Mouse (Mus musculus): ENCODE data around the gene Ppm1d.
A peak's percentile ranks its signal among the peaks of the same experiment; 100 is the strongest.

Ppm1d gene

DNA sequence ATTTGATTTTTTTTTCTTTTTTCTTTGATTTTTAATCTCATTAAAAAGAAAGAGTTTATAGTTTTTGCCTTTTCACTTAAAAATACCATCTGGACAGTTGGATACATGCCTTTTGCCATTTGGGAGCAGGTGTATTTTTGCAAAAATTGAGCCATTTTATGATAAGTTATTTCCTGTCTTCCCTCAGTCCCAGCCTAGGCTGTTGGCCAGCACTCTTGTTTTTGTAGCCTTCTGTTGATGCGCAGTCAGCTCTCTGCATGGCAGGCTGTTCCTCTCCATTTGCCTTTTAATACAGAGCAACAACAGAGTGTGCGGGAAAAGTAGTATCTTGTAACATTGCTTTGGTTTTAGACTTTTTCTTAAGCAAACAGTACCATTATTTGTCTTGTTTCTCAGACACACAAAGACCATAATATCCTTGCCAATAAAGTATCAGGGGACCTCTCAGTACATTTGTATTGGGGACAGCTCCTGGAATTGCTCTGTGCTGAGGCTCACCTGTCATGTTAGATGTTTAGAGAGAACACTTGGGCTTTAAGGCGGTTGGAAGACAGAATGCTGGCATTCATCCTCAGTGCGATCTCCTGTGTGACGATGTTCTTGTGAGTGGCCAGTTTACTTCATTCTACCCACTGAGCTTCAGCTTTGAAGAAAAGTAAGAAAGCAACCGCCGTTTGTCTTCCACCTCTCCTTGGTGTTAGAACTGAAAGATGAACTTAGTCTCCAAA, 18.3 kb downstream of the Ppm1d start:
- DNase-seq = peak; percentile 87

- peak; percentile 52 for DNase-seq
These were observed 23.7 kb downstream of the Ppm1d start for GRCm38 (mm10) chr11:85334778-85335177.

DNA sequence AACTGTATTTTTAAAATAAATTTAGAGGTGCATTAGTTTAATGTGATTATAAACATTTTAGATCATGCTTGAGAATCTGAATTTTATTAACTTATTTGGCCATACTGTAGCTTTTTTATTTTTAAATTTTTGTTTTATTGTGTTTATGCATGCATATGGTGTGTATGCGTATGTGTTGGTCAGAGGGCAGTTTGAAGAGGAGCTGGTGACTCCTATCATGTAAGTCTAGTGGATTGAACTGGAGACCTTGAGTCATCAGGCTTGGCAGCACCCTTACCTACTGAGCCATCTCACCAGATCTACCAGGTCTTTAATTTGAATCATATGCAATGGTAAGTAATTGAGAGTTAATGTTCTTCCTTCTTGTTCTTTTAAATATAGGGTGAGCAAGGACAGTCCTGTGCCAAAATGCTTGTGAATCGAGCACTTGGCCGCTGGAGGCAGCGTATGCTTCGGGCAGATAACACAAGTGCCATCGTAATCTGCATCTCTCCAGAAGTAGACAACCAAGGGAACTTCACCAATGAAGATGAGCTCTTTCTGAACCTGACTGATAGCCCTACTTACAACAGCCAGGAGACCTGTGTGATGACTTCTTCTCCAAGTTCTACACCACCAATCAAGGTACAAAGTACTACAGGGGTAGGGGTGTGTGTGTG, 28.3 kb downstream of the Ppm1d start:
- DNase-seq = no peak

- DNase-seq = no peak
These were observed 29.1 kb downstream of the Ppm1d start for GRCm38 (mm10) chr11:85340070-85340616.

- DNase-seq = peak; percentile 98
These were observed 41.7 kb downstream of the Ppm1d start, which contains the start of gene Bcas3 for GRCm38 (mm10) chr11:85352539-85353380. Gene Bcas3, plus strand, starts transcription at chr11:85353167.

DNA sequence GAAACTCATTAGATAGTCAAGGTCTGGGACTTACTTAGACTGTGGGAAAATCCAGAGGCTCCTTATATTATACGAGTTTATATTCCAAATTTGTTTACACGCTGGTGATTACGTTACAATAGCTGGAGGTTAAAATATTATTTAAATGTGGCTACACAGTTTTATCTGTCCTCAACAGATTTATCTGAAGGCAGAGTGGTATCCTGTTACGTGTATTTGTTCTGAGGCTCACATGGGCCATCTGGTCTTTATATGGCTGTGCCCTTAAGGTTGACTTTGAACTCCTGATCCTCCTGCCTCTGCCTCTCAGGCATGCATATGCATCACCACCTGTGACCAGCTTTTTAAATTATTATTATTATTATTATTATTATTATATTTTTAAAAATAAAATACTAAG, 42.8 kb downstream of the Ppm1d start:
- DNase-seq = no peak

- no peak for DNase-seq
These were observed 48.6 kb downstream of the Ppm1d start for GRCm38 (mm10) chr11:85359641-85360040.

DNA sequence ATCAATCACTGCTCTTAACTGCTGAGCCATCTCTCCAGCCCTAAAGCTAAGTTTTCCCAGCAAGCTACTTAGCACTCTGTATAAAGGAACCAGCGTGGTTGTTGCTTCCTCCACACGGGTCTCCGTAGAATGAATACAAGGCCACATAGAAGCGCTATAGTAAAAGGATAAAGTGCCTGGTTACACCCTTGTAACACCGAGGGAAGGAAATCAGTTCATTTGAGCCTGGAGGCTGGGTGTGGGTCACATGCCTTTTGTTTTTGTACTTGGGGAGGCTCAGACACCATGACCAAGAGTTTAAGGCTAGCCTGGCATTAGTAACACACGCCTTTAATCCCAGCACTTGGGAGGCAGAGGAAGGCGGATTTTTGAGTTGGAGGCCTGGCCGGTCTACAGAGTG, 50.6 kb downstream of the Ppm1d start:
- DNase-seq = no peak

DNA sequence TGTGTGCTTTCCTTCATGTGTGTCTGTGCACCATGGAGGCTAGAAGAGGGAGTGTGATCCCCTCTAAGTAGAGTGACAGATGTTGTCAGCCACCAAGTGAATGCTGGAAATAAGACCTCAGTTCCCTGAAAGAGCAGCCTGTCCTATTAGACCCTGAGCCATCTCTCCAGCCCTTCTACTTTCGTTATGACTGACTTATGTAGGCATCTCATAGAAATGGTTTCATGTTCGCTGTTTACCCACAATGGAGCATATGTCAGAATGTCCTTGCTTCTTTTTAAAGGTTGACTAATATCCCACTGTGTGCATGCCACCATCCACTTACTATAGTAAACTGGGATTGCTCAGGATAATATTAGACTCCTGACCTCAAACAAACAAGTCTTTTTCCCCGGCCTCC, 55.1 kb downstream of the Ppm1d start:
- DNase-seq = no peak

- no peak for DNase-seq
These were observed 56.8 kb downstream of the Ppm1d start for GRCm38 (mm10) chr11:85367823-85368222.

GRCm38 (mm10) chr11:85379091-85379490, 68.0 kb downstream of the Ppm1d start:
- no peak for DNase-seq

- DNase-seq = no peak
These were observed 69.0 kb downstream of the Ppm1d start for GRCm38 (mm10) chr11:85380046-85380445.

DNA sequence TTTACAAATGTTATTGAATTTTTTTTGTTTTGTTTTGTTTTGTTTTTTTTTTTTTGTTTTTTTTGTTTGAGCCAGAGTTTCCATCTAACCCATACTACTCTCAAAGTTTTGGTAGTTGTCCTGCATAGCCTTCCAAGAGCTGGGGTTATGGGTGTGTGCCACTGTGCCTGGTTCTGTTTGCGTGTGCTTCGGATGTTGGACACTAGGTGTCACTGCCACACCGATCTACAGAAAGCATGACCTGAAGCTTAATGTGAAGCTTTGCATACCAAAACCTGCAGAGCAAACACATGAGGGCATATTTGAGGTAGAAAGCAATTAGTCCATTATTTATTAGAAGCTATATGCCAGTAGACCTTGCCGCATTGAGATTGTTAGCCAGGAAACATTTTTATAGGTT, 71.0 kb downstream of the Ppm1d start:
- DNase-seq = peak; percentile 64

GRCm38 (mm10) chr11:85383975-85384821, 73.2 kb downstream of the Ppm1d start:
- no peak for DNase-seq

DNA sequence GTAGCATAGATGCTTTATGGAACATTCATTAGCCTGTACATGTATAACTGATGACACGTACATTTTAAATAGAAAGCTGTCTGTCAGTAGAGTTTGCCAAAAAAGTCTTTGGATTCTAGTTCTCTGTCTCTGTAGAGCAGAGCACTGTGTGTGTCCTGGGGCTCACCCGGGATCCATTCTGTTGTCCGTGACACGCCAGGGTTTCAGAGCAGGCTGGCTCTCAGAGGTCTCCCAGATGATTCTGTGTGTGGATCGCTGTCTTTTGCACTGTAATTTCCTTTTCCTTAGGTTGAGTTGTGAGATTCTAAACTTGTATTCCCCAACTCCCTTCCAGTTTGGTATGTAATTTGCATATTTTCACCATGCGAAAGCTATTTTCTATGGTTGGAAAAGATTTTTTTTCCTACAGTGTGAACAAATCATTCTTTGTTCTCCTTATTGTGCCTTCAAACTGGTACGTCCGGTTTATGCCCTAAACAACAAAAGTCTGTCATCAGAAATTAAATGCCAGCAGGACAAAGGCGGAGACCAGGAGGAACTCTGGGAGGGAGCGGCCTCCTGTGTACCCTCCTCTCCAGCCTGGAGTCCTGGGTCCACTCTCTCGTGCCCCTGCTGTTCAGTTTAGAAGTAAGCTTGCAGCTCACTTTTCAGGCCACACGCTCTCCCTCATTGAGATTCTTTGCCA, 81.3 kb downstream of the Ppm1d start:
- no peak for DNase-seq

GRCm38 (mm10) chr11:85392864-85393220, 81.8 kb downstream of the Ppm1d start:
- no peak for DNase-seq

DNA sequence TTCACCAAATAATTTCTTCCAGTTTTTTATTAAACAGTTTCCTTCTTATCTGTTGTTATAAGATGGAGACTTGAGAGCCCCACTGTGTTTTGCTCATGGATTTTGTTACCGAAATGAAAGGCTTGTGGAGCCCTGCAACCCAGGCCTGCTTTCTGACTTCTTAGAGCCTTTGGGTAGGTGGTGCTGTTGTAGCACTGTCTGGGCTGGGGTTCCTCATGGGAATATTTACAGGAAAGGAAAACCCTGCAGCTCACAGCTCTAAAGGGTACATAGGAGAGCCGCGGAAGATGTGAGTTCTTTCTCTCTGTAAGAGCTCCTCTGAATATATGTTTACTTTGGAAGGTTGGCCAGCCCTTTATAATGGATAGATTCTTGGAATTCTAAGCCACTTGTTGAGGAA, 82.9 kb downstream of the Ppm1d start:
- no peak for DNase-seq

DNA sequence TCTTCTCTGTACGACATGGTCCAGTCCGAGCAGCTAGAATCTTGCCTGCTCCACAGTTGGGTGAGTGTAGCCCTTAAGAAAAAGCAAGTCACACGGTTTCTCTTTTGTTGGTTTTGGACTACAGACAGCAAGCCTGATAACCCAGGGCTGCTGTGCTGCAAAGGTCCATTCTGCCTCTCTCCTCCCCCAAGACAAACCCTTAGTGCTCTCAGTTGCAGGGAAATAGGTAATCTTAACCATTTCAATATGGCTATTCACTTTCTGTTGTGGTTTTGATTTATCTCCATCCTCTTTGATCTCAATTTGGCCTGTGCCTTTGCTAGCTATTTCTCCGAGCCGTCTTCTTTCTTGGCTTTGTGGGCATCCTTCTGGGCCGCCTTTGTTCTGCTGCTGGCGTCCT, 84.3 kb downstream of the Ppm1d start:
- no peak for DNase-seq
